Mouse (Mus musculus): ENCODE data around the gene Shisa8. TPM values are rescaled to one million over a fixed set of nuclear protein-coding genes. Genes with fewer than 3 reads are reported as not detected.

Shisa8 gene
- total RNA-seq, 1 experiment from 2014 or later, result not detected

DNA sequence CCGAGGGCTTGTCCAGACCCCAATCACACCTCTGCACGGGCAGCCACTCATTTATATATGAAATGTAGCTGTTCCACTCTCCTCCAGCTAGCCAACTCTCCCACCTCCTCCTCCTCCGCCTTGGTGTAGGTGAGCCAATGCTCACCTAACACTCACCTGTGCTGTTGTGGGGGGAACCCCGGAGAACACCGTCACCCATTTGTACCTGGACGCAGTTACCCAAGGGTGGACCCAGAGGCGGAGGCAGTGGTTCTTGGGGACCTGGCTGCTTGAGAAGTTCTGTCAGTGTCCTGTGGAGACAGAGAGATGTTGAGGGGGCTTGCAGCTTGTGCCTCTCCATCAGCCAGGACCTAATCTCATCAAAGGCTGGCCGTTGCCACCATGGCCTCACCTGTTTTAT lies 4.3 kb downstream of the Shisa8 start:
- no peak for ATAC-seq (replicated peaks; ENCODE audit: insufficient number of reproducible peaks, low FRiP score, low TSS enrichment, poor library complexity, severe bottlenecking)

DNA sequence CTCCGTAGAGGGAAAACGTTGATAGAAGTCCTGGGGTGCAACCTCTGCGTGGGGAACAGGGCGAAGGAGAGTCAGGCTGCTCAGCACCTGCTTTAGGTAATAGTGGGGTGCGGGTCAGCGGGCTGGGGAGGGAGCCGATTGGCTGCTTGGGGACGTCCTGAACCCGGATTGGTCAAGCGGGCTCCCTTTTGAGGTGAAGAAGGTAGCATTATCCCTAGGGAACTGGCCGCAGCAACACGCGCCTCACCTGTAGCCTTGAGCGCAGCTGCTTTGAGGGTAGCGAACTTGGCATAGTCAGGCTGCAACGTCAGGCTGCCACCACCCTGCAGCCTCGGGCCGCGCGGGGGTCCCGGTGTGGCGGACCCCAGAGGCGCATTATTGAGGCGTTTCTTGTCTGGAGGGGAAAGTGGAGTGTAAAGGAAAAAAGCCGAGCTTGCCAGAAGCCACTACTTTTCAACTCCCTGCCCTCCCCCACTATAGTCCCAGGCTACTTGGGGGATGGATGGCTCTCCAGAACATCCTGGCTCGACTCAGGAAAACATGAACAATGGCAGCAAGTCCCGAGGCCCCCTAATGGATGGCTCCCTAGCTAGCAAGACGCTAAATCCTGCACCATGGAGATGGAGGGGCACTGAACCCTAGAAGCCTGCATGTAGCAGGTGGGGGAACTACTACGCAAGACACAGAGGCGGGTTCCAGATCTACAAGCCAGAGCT lies 5.0 kb downstream of the Shisa8 start:
- no peak for ATAC-seq (replicated peaks; ENCODE audit: insufficient number of reproducible peaks, low FRiP score, low TSS enrichment, poor library complexity, severe bottlenecking)

DNA sequence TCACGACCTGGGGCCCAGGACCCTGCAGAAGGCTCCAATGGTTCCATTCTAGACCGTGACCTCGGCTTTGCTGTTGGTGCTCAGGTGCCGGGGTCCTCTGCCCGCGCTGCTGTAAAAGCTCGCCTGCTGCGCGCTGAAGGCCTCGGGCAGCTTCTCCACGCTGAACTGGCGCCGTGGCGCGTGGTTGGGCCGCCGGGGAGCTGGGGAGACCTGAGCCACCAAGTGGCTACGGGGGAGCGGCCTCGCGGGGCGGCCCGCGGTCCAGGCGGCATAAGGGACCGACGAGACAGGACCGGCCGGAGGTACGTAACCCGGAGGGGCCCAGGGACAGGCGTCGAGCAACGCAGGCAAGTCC lies 5.5 kb downstream of the Shisa8 start:
- no peak for ATAC-seq (replicated peaks; ENCODE audit: insufficient number of reproducible peaks, low FRiP score, low TSS enrichment, poor library complexity, severe bottlenecking)

DNA sequence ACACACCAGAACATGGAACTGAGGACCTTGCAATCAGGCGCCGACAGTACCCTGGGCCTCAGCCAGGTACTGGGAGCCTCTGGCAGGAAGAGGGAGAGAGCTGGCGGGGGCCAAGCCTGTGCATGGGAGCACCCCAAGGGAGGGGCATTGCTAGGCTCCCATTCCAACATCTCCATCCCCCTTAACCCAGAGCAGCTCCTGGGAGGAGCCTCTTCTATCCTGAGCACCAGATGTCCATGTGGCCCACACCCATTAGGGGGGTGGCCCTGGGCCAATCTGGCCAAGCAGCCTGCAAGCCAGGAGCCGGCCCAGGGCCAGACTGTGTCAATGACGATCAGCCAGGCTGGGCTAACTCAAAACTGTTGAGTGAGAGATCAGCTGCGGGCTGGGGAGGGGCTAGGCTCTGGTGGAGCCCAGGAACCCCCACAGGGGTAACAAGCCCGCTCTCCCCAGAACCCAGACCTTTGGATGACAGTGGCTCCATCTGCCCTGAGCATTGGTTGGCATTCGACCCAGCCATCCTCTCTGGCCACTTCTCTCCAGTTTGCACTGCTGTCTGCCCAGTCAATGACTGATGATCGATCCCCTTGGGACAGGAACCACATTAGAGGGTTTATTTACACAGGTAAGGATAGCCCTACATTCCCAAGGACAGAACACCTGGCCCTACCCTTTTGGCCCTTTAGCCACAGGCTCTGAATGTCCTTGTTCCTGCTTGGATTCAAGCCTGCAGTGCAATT lies 6.1 kb downstream of the Shisa8 start:
- no peak for ATAC-seq (replicated peaks; ENCODE audit: insufficient number of reproducible peaks, low FRiP score, low TSS enrichment, poor library complexity, severe bottlenecking)

DNA sequence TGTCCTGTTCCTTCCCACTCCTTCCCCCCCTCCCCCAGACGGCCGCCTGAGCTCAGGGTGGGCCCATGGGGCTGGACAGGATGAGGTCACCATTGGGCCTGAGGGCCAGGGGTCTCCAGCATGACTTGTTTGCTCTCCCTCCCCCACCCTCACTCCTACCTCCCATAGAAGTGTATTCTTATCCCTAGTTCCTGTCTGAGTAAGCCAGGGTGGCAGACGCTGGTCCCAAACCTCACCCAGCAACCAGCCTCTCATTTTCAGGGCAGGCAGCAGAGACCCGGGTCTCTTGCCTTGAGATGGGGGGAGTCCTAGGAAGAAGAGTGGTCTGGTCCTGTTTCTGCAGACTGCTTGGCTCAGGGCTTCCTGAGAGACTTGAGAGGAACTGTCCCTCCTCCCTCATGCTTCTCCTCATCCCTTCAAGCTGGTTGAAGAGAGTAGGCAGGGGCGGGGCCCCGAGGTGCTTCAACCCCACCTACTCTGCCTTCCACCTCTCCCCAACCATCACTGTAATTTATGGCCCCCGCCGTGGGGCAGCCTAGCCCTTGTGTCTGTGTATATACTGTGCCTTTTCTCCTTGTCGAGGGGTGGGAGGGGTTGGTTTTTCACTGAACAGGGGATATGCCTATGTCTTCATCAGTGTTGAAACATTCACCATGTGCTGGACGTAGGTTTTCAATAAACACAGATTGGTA lies 7.8 kb downstream of the Shisa8 start:
- ATAC-seq (replicated peaks; ENCODE audit: insufficient number of reproducible peaks, low FRiP score, low TSS enrichment, poor library complexity, severe bottlenecking), result no peak

DNA sequence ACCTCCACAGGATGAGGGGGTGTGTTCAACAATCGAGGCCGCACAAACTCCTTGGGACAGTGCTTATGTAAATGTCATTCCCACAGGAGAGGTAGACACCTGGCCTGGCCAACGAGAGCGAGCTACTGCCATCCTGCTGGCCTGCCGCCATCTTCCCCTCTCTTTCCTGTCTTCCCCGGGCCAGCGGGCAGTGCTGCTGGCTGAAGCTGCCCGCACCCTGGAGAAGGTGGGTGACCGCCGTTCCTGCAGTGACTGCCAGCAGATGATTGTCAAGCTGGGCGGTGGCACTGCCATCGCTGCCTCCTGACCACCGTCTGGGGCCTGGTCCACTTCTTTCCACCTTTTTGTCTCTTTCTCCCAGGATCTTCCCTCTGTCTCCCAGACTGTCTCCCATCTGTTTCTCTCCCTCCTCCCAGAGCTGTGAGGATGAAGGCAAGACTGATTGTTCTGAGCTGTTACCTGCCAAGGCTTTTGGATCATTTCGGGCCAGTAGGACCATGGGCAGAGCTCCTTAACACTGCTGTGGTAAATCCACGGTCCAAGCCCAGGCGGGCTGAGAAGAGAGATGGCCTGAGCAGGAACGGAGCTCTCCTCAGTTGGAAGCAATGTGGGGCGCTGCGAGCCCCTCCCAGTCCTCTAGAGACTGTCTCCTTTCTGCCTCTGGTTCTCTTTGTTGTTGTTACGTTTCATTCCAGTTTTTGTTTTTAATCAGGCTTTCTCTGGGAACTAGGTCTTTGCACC lies 8.8 kb downstream of the Shisa8 start:
- ATAC-seq (replicated peaks; ENCODE audit: insufficient number of reproducible peaks, low FRiP score, low TSS enrichment, poor library complexity, severe bottlenecking), result no peak

DNA sequence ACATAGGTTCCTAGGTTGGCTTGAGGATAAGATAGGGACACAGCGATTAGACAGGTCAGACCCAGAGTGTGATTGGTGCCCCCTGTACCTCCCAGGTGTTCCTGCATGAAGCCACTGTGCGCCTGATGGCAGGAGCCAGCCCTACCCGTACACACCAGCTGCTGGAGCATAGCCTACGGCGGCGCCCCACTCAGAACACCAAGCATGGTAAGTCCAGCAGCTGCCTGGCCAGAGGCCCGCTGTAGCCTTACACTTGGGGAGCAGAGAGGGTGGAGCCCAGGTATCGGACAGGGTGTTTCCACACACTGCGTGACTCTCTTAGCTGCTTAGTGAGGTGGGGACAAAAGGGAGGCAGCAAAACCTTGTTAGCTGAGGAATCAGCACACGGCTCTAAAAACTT lies 9.5 kb downstream of the Shisa8 start:
- no peak for ATAC-seq (replicated peaks; ENCODE audit: insufficient number of reproducible peaks, low FRiP score, low TSS enrichment, poor library complexity, severe bottlenecking)

DNA sequence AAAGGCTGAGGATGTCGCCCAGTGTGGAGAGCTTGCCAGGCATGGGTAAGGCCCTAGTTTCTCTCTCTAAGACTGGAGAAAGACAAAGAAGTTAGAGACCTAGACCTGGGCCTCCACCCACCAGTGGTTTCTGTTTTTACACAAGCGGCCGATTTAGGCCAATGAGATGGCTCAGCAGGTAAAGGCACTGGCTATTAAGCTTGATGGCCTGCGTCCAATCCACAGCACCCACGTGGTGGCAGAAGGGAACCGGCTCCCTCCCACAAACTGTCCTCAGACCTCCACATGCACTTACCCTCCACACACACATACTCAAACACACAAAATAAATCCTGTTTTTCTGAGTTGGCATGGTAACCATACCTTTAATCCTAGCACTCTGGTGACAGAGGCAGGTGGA lies 10.5 kb downstream of the Shisa8 start:
- no peak for ATAC-seq (replicated peaks; ENCODE audit: insufficient number of reproducible peaks, low FRiP score, low TSS enrichment, poor library complexity, severe bottlenecking)

DNA sequence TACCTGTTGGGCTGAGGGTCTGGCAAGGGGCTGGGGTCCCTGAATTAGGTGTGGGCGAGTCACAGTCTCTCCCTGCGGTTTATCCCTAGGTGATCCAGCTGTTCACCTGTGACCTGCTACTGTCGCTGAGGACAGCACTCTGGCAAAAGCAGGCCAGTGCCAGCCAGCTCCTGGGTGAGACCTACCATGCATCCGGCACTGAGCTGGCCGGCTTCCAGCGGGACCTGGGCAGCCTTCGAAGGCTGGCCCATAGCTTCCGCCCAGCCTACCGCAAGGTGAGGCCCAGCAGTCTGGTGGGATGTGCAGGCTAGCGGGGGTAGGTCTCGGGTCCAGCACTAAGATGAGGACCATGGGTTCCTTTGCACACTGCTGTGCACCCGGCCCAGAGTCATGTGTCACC lies 13.1 kb downstream of the Shisa8 start:
- ATAC-seq (replicated peaks; ENCODE audit: insufficient number of reproducible peaks, low FRiP score, low TSS enrichment, poor library complexity, severe bottlenecking), result no peak

DNA sequence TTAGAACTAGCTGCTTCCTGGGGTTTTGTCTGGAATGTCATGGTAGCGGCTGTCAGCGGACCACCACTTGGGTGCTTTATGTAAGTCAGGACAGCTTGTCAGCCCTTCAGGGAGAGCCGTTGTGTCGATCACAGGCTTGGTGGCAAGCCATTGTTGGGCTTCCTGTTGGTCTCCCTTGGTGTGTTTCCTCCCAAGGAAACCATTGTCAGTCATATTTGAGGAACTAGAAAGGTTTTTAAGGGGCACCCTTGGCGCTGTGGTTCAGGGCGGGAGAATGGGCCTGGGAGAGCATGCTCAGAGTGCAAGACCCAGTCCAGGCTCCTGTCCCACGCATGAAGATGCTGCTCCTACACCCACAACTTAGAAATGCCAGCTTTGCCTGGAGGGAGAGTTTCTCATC lies 14.3 kb downstream of the Shisa8 start:
- ATAC-seq (replicated peaks; ENCODE audit: insufficient number of reproducible peaks, low FRiP score, low TSS enrichment, poor library complexity, severe bottlenecking), result no peak

DNA sequence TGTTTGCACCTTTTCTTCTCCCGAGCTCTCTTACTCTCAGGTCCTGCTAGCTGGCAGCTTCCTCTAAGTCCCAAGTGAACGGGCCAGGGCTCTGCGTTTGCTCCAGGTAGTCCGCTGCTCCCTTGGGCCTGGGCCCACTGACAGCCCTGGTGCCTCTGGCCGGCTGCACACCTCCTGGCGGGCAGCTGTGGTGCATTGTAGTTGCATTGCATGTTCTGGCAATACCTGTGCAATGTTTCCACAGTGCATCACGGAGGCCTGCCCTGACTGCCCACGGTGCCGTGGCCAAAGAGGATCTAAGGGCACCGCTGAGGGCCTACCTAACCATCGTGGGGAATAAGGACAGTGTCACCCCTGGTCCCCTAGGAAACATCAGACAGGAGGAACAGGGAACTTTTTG lies 14.7 kb downstream of the Shisa8 start:
- ATAC-seq (replicated peaks; ENCODE audit: insufficient number of reproducible peaks, low FRiP score, low TSS enrichment, poor library complexity, severe bottlenecking), result no peak

DNA sequence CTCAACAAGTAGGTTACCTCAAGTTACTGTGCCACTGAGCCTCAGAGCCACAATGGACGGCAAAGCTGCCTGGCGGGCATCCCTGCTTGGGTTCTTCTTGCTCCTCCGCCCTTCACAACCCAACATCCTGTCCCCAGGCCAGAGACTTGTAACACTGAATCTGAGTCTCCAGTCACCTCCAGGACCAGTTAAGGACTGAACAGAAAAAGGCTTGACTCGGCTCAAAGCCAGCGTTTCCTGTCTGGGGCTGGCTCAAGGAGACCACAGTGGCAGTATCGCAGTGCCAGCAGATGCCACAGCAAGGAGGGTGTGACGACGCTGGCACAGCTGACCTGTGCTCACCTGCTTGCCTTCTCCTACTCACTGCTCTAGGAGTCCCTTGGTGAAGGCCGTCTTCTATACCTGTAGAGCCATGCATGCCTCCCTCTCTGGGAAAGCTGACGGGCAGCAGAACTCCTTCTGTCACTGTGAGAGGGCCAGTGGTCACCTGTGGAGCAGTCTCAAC lies 15.3 kb downstream of the Shisa8 start:
- no peak for ATAC-seq (replicated peaks; ENCODE audit: insufficient number of reproducible peaks, low FRiP score, low TSS enrichment, poor library complexity, severe bottlenecking)

DNA sequence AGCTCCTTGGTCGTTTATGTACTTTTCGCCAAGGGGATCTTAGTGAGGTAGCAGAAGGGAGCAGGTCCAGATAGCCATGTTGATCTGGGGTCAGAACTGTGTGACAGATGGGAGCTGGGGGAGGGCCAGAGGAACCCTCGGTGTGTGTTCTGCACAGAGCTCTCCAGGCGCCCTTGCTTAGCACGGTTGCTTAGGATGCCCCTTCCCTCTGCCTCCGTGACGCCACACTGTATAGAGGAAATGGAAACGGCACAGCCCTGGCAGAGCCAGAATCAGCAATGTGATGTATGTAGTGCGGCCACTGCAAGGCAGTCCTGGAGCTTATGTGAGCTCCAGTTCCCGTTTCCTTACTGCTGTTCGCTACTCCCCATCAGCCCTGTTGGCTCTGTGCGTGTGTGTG lies 16.3 kb downstream of the Shisa8 start:
- no peak for ATAC-seq (replicated peaks; ENCODE audit: insufficient number of reproducible peaks, low FRiP score, low TSS enrichment, poor library complexity, severe bottlenecking)

DNA sequence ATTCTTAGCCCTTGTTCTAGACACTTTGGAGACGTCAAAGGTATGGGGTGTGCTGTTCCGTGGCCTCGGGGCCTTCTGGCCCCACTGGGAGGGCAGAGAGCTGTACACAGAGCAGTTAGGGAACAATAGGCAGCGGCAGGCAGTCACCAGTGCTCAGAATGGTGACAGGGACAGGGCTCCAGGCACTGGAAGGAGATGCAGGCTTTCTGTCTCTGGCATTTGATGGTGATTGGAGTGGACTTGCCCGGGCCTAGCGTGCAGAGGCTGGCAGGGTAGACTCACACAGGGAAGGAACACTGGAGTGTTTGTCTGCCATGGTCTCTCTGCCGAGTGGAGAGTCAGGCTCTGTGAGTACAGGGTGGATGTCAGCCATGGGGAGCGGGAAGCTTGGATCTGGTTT lies 20.0 kb downstream of the Shisa8 start:
- ATAC-seq (replicated peaks; ENCODE audit: insufficient number of reproducible peaks, low FRiP score, low TSS enrichment, poor library complexity, severe bottlenecking), result no peak

DNA sequence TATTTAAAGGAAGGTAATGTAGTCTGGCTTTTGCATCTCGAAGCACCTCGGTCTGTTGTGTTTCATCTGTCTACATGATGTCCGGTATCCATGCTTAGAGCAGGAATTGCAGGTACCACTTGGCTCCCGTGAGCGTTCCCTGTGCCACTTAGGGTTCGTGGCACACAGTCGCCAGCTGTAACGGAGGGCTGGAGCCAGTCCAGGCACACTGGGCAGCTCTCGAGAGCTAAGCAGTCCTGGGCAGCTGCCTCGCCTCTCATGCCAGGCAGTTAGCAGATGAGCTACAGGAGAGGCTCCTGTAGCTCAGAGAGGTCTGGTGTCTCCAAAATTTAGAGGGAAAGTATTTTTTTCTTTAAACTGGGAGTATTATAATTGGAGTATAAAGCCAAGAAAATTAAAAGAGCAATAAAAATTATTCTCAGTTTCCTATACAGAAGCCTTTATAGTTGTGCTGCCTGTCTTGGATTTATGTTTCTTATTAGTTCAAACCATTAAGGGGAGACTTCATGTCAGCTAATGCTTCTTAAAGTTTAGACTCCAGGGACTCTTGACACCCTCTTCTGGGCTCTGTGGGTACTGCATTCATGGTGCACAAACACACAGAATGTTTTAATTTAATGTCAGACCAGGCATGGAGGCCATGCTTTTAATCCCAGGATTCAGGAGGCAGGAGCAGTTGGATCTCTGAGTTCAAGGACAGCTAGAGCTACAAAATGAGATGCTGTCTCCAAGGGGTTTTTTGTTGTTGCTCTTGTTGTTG lies 24.0 kb downstream of the Shisa8 start:
- ATAC-seq (replicated peaks; ENCODE audit: insufficient number of reproducible peaks, low FRiP score, low TSS enrichment, poor library complexity, severe bottlenecking), result no peak

DNA sequence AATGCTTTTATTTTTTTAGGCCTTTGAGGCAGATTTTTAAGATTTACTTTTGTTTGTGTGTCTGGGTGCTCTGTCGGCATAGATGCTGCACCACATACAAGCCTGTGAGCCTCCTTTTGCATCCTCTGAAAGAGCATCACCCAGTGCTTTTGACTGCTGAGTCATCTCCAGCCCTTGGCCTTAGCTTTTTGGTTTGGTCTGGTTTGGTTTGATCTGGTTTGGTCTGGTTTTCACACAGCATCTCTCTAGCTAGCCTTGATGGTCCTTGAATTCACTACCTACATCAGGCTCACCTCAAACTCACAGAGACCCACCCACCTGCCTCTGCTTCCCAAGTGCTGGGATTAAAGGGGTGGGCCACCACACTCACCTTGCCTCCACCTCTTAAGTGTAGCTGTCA lies 24.7 kb downstream of the Shisa8 start:
- ATAC-seq (replicated peaks; ENCODE audit: insufficient number of reproducible peaks, low FRiP score, low TSS enrichment, poor library complexity, severe bottlenecking), result no peak

DNA sequence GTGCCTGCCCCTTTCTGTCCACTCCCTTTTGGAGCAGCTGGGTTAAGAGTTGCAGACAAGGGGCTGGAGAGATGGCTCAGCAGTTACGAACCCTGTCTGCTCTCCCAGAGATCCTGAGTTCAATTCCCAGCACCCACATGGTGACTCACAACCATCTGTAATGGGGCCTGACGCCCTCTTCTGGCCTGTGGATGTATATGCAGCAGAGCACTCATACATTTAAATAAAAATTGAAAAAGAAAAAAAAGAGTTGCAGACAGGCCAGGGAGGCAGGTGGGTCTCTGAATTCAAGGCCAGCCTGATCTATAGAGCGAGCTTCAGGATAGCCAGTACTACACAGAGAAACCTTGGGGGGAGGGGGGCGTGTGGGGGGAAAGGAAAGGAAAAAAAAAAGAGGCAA lies 25.2 kb downstream of the Shisa8 start:
- no peak for ATAC-seq (replicated peaks; ENCODE audit: insufficient number of reproducible peaks, low FRiP score, low TSS enrichment, poor library complexity, severe bottlenecking)

DNA sequence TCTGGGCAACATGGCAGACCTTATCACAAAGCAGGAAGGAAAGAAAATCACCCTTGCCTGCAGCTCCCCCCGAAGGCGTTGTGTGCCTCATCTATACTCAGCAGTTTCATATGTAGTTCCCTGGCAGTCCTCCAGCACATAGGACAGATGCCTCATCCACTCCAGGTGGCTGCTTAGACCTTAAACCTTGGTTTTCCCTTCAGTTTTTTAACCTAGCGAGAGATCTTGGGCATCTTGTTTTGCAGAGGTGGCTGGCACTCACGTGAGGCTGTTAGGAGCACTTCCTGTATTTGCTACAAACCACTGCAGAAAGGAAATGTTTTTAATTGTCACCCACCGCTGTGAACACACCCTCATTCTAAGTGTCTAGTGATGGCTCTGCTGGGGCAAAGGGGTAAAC lies 25.7 kb downstream of the Shisa8 start:
- ATAC-seq (replicated peaks; ENCODE audit: insufficient number of reproducible peaks, low FRiP score, low TSS enrichment, poor library complexity, severe bottlenecking), result no peak

DNA sequence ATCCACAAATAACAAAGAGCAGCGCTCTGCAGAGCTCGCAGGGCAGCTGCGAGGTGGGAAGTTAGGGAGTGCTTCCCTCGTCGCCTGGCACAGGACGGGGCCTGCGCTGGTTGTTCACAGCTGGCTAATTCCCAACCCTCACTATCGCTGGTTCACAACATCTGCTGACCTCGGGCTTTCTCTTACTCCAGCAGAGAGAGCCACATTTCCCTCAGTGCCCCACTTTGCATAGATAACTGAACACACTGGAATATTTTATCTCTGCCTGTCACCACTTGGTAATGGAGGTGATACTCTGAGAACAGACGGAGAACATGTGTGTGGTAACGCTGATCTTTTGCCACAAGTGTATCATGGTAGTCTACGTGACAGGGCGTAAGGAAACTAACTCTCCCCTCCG lies 26.5 kb downstream of the Shisa8 start:
- no peak for ATAC-seq (replicated peaks; ENCODE audit: insufficient number of reproducible peaks, low FRiP score, low TSS enrichment, poor library complexity, severe bottlenecking)

All from monocyte, adult 5-6 weeks (primary cell).